Mouse (Mus musculus) monocyte, adult 2 months (primary cell): Measurements from ENCODE around the gene Shq1.

ENCODE experiments used
- DNase-seq, 2 experiments: peaks; one replicate each; pipeline ENCODE4 v3.0.0; 2022; ENCODE audit warnings: low spot score in 2 of 2, low read depth in 1 of 2

Shq1 gene

DNA sequence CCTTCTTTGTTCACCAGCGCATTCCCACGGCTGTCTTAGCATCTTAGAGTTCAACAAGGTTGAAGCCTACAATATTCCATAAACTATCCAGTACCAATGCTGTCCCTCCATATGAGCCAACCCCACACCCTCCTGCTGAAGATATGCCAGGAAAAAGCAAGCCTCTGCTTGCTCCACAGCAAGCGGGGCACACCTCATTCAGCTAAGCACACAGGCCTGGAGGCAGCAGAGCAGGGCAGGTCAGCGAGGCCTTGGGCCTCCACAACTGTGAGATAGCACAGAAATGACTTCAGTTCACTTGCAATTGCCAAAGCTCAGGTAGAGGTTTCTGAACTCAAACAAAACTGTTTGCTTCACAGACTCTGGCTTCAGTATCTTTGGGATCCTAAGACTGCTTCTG is 64.2 kb downstream of the Shq1 start:
- DNase-seq = no peak

DNA sequence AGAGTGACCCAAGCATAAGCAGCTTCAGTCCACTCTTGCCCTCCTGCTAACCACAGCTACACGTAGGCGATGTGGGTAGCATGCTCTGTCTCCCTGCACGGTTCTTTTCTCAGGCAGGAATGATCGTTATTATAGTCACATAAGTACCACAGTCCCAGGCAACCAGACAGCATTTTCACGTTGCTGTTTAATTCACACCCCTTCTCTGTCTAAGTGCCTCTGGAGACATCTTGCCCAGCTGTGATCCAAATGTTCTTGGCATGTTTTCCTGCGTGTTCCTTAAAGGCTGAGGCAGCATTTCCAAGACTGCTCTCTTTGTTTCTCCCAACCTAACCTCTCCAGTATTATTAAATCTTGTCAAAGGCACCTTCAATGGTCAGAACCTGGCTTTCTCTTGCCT is 67.3 kb downstream of the Shq1 start:
- DNase-seq = no peak

DNA sequence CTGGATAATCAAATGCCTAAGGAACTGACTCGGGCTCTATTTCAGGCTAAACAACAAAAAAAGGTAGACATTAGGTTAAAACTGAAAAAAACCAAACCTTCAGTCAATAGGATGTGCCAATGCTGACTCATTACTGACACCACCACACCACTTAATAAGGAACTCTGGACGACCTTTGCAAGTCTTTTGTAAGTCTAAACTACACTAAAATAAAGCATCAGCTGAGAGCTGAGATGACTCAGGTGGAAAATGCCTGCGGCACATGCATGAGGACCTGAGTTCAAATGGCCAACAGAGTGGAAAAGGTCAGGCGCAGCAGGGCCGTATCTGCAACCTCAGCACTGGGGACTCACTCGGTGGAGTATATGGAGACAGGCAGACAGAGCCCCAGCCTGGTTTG is 69.3 kb downstream of the Shq1 start:
- no peak for DNase-seq

DNA sequence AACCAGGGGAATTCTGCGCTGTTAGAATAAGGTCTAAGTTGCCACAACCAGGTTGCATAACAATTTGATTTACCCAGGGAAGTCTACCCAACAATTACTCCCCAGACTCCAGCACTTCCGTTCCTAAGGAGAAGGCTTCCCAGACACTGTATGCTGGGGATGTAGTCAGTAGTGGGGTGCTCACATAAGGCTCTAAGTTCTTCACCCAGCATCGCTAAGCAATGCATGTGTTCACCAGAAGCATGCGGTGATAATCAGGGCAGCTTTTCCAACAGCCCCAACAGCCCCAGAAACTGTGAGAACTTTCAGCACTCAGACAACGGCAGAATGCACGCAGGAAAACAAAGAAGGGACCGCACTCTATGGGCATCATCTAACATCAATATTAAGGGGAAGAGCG is 77.1 kb downstream of the Shq1 start:
- DNase-seq = no peak

DNA sequence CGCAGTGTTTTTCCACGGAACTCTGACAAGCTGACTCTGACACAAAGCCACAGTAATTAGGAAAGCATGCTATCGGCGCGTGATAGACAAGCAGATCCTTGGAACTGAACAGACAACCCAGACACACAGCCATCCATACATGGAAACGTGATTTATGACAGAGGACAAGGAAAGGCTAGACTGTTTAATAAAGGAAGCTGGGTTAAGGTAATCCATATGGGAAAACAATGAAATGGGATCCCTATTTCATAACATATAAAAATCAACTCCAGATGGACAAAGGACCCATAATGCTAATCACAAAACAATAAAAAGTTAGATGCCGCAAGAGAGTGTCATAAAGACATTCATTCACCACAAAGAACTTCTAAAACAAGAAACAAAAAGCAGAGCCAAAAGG is 78.0 kb downstream of the Shq1 start:
- DNase-seq = no peak

DNA sequence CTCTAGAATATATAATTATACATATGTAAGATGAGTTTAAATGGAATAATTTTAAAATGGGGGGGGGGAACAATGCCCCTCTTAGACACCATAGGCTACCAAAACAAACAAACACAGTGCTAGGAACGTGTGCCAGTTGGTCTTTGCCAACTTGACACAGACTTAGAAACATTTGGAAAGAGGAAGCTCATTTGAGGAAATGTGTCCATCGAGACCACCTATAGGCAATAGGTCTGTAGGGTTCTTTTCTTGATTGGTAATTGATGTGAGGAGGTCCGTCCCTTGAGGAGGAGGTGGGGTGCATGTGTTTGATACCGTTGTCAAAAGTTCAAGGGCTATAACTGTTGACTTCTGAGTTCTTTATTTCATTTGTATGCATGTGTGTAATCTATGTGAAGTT is 80.4 kb downstream of the Shq1 start:
- DNase-seq = no peak

DNA sequence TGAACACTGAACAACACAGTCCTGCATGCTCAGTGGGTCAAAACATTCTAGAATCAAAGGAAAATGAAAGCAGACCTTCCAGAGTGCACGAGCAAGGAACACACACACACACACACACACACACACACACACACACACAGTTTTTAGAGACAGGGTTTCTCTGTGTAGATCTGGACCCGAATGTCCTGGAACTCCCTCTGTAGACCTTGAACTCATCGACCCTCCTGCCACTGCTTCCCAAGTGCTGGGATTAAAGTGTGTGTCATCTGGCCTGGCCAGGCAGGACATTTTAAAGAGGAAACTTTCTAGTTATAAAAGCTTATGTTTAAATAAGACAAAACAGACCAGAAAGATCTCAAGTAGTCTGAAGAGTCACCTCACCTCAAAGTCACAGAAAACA is 82.1 kb downstream of the Shq1 start:
- no peak for DNase-seq

DNA sequence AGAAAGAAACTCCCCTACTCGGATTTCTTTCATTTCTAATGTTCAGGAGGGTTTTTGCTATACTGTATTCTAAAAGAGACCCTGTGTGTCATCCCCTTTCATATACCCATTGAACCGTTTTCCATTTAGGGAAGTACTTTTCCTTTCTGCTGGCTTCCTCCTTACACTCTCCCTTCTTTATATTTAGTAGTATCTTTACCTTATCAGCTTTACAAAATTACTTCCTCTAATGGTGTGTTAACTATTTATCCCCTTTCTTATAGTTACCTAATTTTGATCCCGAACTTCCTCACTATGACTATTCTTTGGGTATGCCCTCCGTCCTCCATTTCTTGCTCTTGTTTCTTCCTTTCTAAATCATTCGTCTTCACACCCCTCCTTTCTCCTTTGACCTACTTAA is 84.2 kb downstream of the Shq1 start:
- no peak for DNase-seq

DNA sequence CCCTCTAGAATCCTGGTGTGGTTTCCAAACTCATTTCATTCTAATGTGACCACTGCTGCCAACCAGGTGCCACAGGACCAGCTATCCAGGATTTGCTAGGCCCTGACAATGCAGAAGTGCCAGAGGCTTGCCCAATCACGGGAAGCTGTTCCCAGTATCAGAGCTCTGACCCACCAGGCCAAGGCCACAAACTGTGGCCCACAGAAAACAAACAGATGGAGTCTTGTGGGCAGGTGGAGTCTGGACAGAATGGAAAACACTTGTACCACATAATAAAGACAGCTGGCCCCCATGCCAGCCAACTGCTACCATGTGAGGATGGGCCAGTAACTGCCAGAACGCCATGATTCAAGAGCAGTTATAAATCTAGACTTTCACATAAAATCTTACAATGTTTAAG is 89.0 kb downstream of the Shq1 start:
- no peak for DNase-seq

DNA sequence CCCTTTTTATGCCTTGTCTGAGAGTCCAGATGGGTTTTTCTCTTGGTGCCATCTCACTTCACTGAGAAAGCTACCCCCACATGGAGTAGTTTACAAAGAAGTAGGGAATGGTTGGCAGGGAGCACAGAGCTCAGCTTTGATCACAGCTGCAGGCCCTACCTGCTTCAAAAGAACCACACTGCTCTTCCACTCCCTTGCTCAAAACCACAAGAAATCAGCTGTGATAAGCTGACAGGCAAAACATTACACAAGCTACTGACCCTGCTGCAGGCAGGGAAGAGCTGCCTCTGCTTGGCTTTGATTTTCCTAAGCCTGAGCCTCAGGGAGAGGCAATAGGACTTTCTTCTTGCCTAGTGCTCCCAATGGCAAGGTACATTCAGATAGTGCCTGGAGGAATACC is 89.9 kb downstream of the Shq1 start:
- no peak for DNase-seq

DNA sequence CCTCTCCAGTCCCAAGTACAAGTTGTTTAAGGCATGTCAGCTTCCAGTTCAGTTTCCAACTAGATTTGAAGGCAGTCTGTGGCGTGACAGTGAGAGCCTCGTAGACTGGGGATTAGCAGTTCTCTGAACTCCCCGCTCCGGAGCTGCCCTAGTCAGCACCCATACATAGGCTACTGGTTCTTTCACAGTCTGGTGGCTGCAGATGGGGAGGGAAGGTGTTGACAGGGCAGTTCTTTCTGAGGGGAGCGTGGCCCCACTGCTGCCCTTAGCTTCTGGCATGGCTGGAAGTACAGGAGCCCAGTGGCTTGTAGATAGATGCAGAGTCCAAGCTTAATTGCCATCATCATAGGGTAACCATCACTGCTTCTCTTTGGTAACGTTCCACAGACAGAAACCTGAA is 93.4 kb downstream of the Shq1 start:
- no peak for DNase-seq

DNA sequence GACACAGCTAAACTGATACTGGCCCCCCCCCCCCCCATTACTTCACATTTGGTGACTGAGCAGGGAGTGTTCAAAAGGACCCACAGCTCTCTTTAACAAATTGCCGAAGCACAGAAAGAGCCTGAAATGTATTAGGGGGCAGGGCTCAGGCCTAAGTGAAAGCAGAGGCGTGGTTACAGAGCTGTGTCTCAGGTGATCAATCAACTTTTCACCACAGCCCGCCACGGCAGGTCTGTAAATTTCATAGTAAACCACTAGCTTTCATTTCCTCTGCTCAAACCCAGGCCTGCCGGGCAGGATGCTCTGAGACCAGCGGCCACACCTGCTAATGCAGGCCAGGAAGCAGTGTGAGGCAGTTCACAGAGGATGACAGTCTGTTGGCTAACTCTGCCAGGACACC is 94.8 kb downstream of the Shq1 start:
- no peak for DNase-seq

DNA sequence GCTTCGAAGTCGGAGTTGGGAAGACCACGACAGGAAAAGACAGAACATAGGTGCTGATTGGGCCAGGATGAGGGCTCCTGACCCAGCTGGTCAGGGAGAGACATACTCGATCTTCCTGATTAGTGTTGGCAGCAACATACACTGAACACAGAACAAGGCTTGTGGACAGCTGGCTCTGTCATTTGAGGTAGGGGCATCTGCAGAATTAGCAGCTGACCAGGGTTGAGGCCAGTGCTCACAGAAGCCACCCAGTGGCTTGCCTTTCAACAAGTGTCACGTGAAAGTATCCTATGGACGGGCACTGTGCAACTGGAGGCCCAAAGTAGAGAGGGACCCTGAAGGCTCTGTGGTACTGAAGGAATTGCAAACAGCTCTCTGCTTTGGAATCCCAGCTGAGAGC is 104.2 kb downstream of the Shq1 start:
- no peak for DNase-seq

DNA sequence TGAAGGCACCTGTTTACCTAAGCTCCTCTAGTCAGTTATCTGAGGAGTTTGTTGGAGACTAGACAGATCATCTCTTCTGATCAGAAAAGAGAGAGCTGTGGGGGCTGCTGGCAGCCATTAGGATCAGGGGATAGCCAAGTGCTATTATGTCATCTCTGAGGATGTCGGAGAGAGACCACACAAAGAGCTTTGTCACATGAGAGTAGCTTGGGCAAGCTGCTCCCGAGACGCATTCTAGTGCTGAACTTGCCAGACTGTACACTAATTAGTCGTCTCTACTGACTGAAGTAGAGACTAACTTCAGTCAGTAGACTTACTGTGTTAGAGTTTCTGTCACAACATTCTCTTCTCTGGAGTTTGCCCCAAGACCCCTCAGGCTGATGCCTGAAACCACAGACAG is 106.4 kb downstream of the Shq1 start:
- DNase-seq = no peak

DNA sequence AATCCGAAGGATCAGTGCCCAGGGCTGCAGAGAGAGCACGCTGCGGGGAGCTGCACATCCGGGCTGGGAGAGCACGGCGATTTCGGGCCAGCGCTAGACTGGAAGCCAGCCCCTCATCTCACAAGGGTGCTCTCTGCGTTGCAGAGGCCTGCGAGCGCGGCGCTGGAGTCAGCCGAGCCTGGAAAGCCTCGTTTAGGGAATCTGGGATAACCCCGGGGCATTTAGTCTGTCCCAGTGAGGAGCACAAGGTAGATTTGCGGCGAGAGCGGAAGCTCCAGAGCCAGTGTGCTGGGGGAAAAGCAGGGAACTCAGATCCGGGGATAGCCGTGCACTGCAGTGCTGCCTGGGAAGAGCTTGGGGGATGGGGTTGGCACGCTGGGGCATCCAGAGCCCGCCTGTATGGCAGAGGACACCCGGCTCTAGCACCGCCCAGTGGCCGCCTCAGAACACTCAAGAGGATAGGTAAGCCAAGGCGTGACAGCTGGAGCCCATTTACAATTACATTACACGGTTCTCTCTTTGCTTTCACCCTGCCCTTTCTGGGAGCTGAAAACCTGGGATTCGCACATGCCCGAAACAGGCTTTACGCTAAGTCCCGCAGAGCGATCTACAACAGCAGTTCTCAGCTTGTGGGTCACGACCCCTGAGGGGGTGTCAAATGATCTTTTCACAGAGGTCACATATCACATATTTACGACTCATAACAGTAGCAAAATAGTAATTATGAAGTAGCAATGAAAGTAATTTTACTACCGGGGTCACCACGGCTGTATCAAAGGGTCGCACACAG is 107.2 kb downstream of the Shq1 start:
- DNase-seq = no peak

DNA sequence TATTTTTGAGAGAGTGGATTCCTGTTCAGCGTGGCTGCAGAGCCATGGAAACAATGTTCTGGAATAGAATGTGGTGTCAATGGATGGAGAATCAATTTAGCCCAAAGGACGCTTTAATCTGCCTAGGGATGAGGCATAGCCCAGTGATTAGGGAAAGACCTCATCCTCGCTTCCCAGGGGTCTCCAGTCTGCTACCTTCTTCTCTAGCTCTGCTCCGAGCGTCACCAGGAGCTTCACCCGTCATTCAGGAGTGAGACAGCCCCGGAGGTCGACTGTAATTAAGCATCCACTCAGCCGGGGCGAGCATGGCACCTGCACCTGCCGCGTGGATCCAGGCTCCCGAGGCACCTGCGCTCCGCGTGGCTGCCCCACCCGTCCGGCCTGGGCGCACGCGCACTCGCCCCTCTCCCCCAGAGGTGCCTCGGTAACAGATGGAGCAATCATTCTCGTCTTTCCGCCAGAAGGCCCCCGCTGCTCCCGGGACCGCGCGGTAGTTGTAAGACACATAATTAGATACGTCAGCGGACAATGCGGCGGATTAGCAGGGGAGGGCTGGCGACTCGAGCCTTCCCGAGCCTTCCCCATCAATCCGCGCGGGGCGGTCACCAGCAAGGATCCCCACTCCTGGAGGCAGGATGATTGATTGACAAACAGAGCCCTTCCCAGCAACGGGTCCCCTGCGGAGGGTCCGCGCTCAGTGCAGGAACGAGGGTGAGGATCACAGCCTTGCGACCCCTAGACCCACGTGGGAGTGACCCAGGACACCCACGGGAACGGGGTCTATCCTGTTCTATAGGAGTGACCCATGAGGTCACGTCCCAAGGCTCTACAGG is 108.0 kb downstream of the Shq1 start:
- no peak for DNase-seq

DNA sequence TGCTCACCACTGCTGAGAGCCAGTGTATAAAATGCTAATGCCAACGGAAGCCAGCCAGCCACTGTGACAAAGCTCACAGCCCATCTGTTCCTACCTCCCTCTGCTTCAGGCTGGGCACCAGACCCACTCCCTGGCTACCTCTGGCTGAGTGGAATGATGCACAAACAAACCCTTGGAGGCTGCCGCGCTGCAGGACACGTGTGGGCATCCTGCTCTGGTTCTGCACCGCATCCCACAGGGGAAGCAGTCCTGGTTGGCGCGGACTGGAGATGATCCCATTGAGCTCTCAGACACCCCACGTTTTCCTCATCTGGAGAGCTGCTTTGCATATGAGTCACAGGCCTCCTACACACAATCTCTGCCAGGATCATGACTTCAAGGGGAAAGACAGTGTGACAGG is 112.9 kb downstream of the Shq1 start:
- DNase-seq = no peak

DNA sequence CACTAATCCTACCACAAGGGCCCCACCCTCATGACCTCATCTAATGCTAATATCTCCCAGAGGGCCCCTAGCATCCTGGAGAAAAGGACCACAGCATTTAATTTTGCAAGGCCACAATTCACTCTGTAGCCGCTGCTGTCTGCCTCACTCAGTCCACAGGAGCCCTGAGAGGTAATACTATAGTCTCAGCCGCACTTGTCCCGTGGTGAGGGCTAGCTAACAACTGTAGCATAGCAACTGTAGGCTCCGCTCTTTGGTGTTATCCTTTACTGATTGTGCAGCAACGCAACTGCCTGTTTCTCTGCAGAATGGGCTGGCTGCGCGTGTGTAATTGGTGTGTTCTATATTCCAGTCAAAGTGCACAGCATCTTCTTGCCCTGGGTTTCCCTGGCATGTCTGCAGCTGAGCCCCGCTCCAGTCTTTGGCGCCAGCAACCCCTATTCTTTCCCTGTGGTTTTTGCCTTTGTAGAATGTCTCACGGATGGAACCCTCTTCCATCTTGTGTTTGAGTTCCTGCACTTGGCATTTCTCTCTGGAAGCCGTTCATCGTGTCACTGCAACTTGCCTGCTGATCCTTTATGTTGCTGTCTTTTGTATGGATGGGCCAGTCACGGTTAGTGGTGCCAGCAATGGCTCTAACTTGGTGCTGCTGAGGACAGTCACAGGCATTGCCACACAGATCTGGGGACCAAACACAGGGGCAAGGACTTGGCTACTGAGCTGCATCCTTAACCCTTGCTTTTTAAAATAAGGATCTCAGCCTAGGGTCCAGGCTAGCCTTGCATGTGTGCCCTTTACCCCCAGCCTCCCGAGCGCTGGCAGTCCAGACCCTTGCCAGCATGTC is 128.6 kb downstream of the Shq1 start:
- DNase-seq = no peak

DNA sequence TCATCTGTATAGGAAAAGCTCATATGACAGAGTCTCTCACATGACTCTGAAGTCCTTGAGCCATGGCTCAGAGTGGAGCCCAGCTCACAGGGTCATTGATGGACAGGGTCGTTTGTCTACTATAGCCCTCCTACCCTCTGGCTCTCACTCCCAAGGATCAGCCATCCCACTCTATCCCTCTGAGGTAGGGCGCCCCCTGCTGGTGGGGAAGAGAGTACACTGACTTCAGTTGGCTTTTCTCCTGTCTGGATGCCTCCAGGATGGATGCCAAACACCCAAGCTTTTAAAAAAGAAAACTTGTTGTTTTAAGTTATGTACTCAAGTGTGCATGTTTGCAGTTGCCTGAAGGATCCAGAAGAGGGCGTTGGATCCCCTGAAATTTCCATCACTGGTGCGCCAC is 131.3 kb downstream of the Shq1 start:
- no peak for DNase-seq

DNA sequence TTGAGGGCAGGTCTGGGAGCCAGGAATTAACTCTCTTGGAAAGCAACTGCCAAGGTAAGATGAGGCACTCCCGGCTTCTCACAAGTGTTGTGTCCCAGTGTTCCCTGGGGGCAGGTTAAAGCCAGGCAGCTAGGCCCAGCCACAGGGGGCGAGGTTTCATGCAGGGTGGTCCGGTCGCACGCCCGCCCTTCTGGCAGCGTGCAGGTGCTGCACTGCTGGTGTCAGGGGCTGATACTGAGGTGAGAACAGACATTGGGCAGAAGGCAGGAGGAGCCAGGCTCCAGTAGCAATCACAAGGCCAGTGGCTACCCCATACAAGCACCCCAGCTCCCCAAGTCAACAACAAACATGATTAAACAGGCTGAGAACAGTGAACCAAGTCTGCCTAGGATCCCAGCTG is 132.4 kb downstream of the Shq1 start:
- no peak for DNase-seq

DNA sequence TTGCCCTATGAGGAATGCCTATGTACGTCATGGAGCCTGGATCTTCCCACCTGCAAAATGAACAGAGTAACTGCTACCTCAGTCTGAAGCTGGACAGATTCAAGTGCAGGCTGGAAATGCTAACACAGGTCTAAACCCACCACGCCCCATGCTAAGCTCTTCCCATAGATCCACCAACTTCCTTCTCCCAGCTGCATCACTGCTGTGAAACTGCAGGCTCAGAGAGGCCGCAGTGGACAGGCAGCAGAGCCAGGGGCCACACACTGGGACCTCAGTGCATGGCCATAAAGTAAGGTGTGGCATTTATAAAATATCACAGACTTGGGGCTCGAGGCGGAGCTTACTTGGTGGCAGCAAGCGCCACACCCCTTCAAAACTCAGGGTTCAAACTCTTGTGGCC is 133.0 kb downstream of the Shq1 start:
- no peak for DNase-seq

DNA sequence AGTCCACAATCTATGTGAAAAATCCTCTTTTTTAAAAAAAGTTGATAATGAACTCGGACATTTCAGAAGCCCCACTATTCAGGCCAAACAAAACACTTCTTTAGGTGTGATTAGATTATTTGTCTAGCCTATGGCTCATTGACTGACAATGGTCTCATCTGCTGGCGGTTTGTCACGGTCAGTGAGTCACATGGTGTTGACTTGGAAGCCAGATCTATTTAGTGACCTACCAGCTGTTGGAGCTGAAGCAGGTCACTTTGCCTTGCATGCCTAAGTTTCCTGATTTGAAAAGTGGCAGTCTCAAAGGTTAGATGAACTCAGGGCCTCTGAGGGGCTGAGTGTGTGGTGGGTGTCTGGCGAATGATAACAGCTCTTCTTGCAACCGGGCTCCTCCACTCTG is 133.9 kb downstream of the Shq1 start:
- DNase-seq = no peak
